Mouse (Mus musculus) thymus, adult 2 months (tissue): Measurements from ENCODE around the gene Tex26.

Experiments used
- CTCF ChIP-seq: fragments of 200-500 bp; IDR thresholded peaks from 2 replicates; pipeline ENCODE4 v1.5.1; 2012; ENCODE audit warnings: mild to moderate bottlenecking, control low read depth, low read length, moderate library complexity, borderline replicate concordance; ENCODE audit not compliant: control insufficient read depth, poor library complexity, insufficient read depth; ENCODE audit errors: extremely low read depth
- POLR2A ChIP-seq: fragments of 200-500 bp; IDR thresholded peaks from 2 replicates; pipeline ENCODE4 v1.6.1; 2012; ENCODE audit warnings: mild to moderate bottlenecking, low read length, control low read depth, moderate library complexity; ENCODE audit not compliant: control insufficient read depth, poor library complexity, insufficient read depth; ENCODE audit errors: extremely low read depth

GRCm38 (mm10) chr5:149406791-149407276, 32.6 kb upstream of the Tex26 start:
- TF ChIP-seq CTCF (no peak), POLR2A (no peak)
